Mouse (Mus musculus): Measurements from ENCODE around the gene Fxyd3. TPM values are rescaled to one million over a fixed set of nuclear protein-coding genes. Genes with fewer than 3 reads are reported as not detected.

The Fxyd3 gene
- polyA plus RNA-seq, 1 experiment from 2014 or later = 0.66 TPM

DNA sequence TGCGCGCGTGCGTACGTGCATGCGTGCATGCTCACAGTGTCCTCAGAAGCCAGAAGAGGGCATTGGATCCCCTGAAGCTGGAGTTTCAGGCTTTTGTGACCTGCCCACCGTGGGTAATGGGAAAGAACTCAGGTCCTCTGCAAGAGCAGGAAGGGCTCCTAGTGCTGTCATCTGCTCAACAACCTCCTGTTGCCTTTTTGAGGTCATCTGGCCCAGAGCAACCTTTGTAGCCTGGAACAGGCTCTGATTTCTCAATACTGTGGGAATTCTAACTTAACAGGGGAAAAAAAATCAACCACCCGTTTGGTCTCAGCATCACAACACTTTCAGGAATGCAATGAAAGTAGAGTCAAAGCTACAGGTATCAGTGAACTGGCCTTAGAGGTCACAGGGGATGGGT, 3.2 kb upstream of the Fxyd3 start:
- Histone ChIP-seq H3K27me3 (ENCODE audit: control insufficient read depth, insufficient read depth, low read length) (no peaks in the 10 kb centered on the region), H3K27ac (no peak overlapping the region), H3K9ac (no peak overlapping the region), H3K4me3 (replicated peaks; ENCODE audit: low read length) (no peak overlapping the region), H3K4me1 (replicated peaks; ENCODE audit: control insufficient read depth, insufficient read depth, low read length) (0 out of 2 replicates have a peak, but pooled peaks cover 4% of the 10 kb centered on the region), H3K4me2 (replicated peaks) (no peak overlapping the region), H3K36me3 (replicated peaks; ENCODE audit: control insufficient read depth, insufficient read depth) (no peaks in the 10 kb centered on the region), H3K9me3 (ENCODE audit: control insufficient read depth, low read length) (no peaks in the 10 kb centered on the region)
- no peak for DNase-seq (ENCODE audit: low spot score)
- 91% methylated on average over 8 of the region's 8 CpGs for WGBS
- ATAC-seq (ENCODE audit: low FRiP score) = no peak

GRCm38 (mm10) chr7:31077885-31078445, 1.5 kb upstream of the Fxyd3 start:
- WGBS = 48% methylated on average over 5 of the region's 5 CpGs
- H3K36me3 ChIP-seq (replicated peaks; ENCODE audit: control insufficient read depth, insufficient read depth) = no peaks in the 10 kb centered on the region
- H3K9me3 ChIP-seq (ENCODE audit: control insufficient read depth, low read length) = no peaks in the 10 kb centered on the region
- no peak overlapping the region for H3K27ac ChIP-seq
- H3K9ac ChIP-seq = no peak overlapping the region
- no peak overlapping the region for H3K4me3 ChIP-seq (replicated peaks; ENCODE audit: low read length)
- DNase-seq (ENCODE audit: low spot score) (peak; percentile 75), ATAC-seq (ENCODE audit: low FRiP score) (0 out of 2 replicates have a peak, but pooled peaks have one; percentile 32)
- H3K4me2 ChIP-seq (replicated peaks) = no peak overlapping the region
- no peaks in the 10 kb centered on the region for H3K27me3 ChIP-seq (ENCODE audit: control insufficient read depth, insufficient read depth, low read length)
- H3K4me1 ChIP-seq (replicated peaks; ENCODE audit: control insufficient read depth, insufficient read depth, low read length) = 0 out of 2 replicates have a peak, but pooled peaks cover 1% of the 10 kb centered on the region

GRCm38 (mm10) chr7:31077470-31077869, 966 bp upstream of the Fxyd3 start:
- DNase-seq (ENCODE audit: low spot score) = no peak
- no peaks in the 10 kb centered on the region for H3K36me3 ChIP-seq (replicated peaks; ENCODE audit: control insufficient read depth, insufficient read depth)
- no peaks in the 10 kb centered on the region for H3K9me3 ChIP-seq (ENCODE audit: control insufficient read depth, low read length)
- no peaks in the 10 kb centered on the region for H3K4me1 ChIP-seq (replicated peaks; ENCODE audit: control insufficient read depth, insufficient read depth, low read length)
- no peaks in the 10 kb centered on the region for H3K27me3 ChIP-seq (ENCODE audit: control insufficient read depth, insufficient read depth, low read length)
- H3K4me3 ChIP-seq (replicated peaks; ENCODE audit: low read length) = no peak overlapping the region
- peak; percentile 55; the same call in 1 of the 2 replicates for ATAC-seq (ENCODE audit: low FRiP score)
- H3K4me2 ChIP-seq (replicated peaks) = no peak overlapping the region
- H3K27ac ChIP-seq = no peak overlapping the region
- 49% methylated on average over 6 of the region's 6 CpGs for WGBS
- H3K9ac ChIP-seq = no peak overlapping the region

DNA sequence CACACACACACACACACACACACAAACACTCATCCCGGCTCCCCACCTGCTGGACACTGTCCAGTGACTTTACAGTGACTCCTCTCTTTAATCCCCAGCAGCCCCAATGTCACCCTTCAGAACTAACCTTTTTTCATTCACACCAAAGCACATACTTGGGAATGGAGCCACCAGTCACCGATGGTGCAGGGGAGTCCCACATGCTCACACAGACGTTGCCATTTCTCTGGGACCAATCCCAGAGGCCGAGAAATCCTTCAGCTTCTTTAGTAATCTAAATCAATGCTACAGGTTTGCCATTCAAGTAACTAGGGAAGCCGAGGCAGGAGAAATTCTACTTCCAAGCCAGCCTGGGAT, 1.8 kb downstream of the Fxyd3 start:
- Histone ChIP-seq H3K36me3 (replicated peaks; ENCODE audit: control insufficient read depth, insufficient read depth) (no peaks in the 10 kb centered on the region), H3K9ac (no peak overlapping the region), H3K27ac (no peak overlapping the region), H3K9me3 (ENCODE audit: control insufficient read depth, low read length) (no peaks in the 10 kb centered on the region), H3K4me2 (replicated peaks) (no peak overlapping the region), H3K4me1 (replicated peaks; ENCODE audit: control insufficient read depth, insufficient read depth, low read length) (no peaks in the 10 kb centered on the region), H3K4me3 (replicated peaks; ENCODE audit: low read length) (no peak overlapping the region), H3K27me3 (ENCODE audit: control insufficient read depth, insufficient read depth, low read length) (no peaks in the 10 kb centered on the region)
- DNase-seq (ENCODE audit: low spot score) (no peak), ATAC-seq (ENCODE audit: low FRiP score) (no peak)
- 75% methylated on average over 5 of the region's 5 CpGs for WGBS

DNA sequence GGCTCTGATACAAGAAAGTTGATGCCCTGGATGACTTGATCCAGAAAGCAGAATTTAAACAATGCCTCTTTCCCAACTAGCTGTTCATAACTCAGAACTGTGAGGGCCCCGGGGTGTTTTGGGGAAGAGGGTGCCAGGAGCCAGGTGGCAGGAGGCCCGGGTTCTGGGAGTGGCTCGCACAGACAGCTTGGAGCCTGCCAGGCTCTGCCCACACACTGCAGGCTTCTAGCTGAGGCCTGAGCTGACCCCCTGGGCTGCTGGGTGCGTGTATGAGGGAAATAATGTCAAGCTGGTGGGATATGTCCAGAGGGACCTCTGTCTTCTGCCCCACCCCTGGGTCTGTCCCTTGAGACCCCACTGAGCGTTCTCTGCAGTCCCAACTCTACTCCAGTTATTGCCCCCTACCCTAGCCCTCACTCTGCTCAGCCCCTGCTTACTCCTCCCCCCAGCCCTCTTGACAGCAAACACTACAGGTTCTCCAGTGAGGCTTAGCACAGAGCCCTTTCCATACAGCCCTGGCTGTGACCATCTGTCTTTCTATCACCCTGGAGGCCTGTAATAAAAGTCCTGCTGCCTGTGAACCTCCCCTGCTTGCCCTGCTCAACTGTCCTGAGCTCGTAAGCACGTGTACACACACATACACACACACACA, 2.3 kb downstream of the Fxyd3 start:
- no peak overlapping the region for H3K27ac ChIP-seq
- 57% methylated on average over 7 of the region's 7 CpGs for WGBS
- ATAC-seq (ENCODE audit: low FRiP score) = no peak
- H3K4me1 ChIP-seq (replicated peaks; ENCODE audit: control insufficient read depth, insufficient read depth, low read length) = no peaks in the 10 kb centered on the region
- no peak for DNase-seq (ENCODE audit: low spot score)
- H3K27me3 ChIP-seq (ENCODE audit: control insufficient read depth, insufficient read depth, low read length) = no peaks in the 10 kb centered on the region
- H3K4me3 ChIP-seq (replicated peaks; ENCODE audit: low read length) = no peak overlapping the region
- H3K9me3 ChIP-seq (ENCODE audit: control insufficient read depth, low read length) = no peaks in the 10 kb centered on the region
- no peaks in the 10 kb centered on the region for H3K36me3 ChIP-seq (replicated peaks; ENCODE audit: control insufficient read depth, insufficient read depth)
- no peak overlapping the region for H3K9ac ChIP-seq
- no peak overlapping the region for H3K4me2 ChIP-seq (replicated peaks)

DNA sequence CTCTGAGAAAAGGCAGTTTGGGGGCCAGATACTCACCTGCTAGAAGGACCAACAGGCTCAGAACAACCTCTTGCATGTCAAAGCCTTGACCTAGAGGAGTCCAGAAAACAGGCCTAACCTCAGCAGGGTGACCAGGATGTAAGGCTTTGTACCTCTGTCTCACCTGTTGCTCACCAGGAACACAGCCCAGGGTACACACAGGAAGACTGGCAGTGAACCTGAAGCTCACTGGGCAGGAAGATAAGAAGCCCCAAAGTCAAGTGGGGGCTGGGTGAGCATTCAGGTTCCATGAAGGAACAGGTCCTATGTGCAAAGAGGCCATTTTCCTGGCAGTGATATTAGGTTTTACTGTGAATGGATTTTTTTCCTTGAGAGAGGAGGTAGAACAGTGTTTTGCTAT, 3.0 kb downstream of the Fxyd3 start:
- Histone ChIP-seq H3K9me3 (ENCODE audit: control insufficient read depth, low read length) (no peaks in the 10 kb centered on the region), H3K4me1 (replicated peaks; ENCODE audit: control insufficient read depth, insufficient read depth, low read length) (no peaks in the 10 kb centered on the region), H3K9ac (no peak overlapping the region), H3K4me3 (replicated peaks; ENCODE audit: low read length) (no peak overlapping the region), H3K4me2 (replicated peaks) (no peak overlapping the region), H3K36me3 (replicated peaks; ENCODE audit: control insufficient read depth, insufficient read depth) (no peaks in the 10 kb centered on the region), H3K27ac (no peak overlapping the region), H3K27me3 (ENCODE audit: control insufficient read depth, insufficient read depth, low read length) (no peaks in the 10 kb centered on the region)
- no peak for ATAC-seq (ENCODE audit: low FRiP score)
- no peak for DNase-seq (ENCODE audit: low spot score)

DNA sequence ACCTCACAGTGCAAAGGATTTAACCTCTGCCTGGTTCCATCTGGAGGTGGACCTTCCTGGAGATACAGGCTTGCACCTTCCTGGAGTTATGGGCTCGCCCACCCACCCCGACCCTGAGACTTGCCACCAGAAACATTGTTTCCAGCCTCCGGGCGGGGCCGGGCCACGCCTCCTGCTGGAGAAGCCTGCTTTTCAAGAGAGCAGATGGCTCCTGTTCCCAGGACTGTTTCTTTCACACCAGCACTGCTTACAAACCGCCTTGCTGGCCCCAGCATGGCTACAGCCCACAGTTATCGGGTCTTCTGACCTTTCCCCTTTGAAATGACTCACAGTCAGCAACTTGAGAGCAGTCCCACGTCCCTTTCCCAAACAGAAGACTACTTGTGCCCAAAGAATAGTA, 4.2 kb downstream of the Fxyd3 start:
- no peak for DNase-seq (ENCODE audit: low spot score)
- no peaks in the 10 kb centered on the region for H3K9me3 ChIP-seq (ENCODE audit: control insufficient read depth, low read length)
- H3K4me3 ChIP-seq (replicated peaks; ENCODE audit: low read length) = no peak overlapping the region
- H3K27ac ChIP-seq = no peak overlapping the region
- H3K4me2 ChIP-seq (replicated peaks) = no peak overlapping the region
- H3K9ac ChIP-seq = no peak overlapping the region
- WGBS = 46% methylated on average over 9 of the region's 9 CpGs
- H3K36me3 ChIP-seq (replicated peaks; ENCODE audit: control insufficient read depth, insufficient read depth) = no peaks in the 10 kb centered on the region
- H3K27me3 ChIP-seq (ENCODE audit: control insufficient read depth, insufficient read depth, low read length) = no peaks in the 10 kb centered on the region
- no peak for ATAC-seq (ENCODE audit: low FRiP score)
- no peaks in the 10 kb centered on the region for H3K4me1 ChIP-seq (replicated peaks; ENCODE audit: control insufficient read depth, insufficient read depth, low read length)

- H3K4me2 ChIP-seq (replicated peaks) = no peak overlapping the region
- H3K27ac ChIP-seq = no peak overlapping the region
- no peak overlapping the region for H3K4me3 ChIP-seq (replicated peaks; ENCODE audit: low read length)
- 78% methylated on average over 6 of the region's 6 CpGs for WGBS
- H3K9me3 ChIP-seq (ENCODE audit: control insufficient read depth, low read length) = no peaks in the 10 kb centered on the region
- ATAC-seq (ENCODE audit: low FRiP score) (no peak), DNase-seq (ENCODE audit: low spot score) (no peak)
- H3K36me3 ChIP-seq (replicated peaks; ENCODE audit: control insufficient read depth, insufficient read depth) = no peaks in the 10 kb centered on the region
- H3K9ac ChIP-seq = no peak overlapping the region
- no peaks in the 10 kb centered on the region for H3K27me3 ChIP-seq (ENCODE audit: control insufficient read depth, insufficient read depth, low read length)
- H3K4me1 ChIP-seq (replicated peaks; ENCODE audit: control insufficient read depth, insufficient read depth, low read length) = no peaks in the 10 kb centered on the region
Observed at GRCm38 (mm10) chr7:31070324-31070723, 6.2 kb downstream of the Fxyd3 start.

- H3K27me3 ChIP-seq (ENCODE audit: control insufficient read depth, insufficient read depth, low read length) = no peaks in the 10 kb centered on the region
- H3K4me2 ChIP-seq (replicated peaks) = no peak overlapping the region
- H3K27ac ChIP-seq = no peak overlapping the region
- no peaks in the 10 kb centered on the region for H3K36me3 ChIP-seq (replicated peaks; ENCODE audit: control insufficient read depth, insufficient read depth)
- no peak overlapping the region for H3K4me3 ChIP-seq (replicated peaks; ENCODE audit: low read length)
- no peak overlapping the region for H3K9ac ChIP-seq
- 87% methylated on average over 14 of the region's 14 CpGs for WGBS
- no peak for ATAC-seq (ENCODE audit: low FRiP score)
- DNase-seq (ENCODE audit: low spot score) = no peak
- H3K9me3 ChIP-seq (ENCODE audit: control insufficient read depth, low read length) = no peaks in the 10 kb centered on the region
- H3K4me1 ChIP-seq (replicated peaks; ENCODE audit: control insufficient read depth, insufficient read depth, low read length) = no peaks in the 10 kb centered on the region
Observed at GRCm38 (mm10) chr7:31069491-31069890, 7.0 kb downstream of the Fxyd3 start.

DNA sequence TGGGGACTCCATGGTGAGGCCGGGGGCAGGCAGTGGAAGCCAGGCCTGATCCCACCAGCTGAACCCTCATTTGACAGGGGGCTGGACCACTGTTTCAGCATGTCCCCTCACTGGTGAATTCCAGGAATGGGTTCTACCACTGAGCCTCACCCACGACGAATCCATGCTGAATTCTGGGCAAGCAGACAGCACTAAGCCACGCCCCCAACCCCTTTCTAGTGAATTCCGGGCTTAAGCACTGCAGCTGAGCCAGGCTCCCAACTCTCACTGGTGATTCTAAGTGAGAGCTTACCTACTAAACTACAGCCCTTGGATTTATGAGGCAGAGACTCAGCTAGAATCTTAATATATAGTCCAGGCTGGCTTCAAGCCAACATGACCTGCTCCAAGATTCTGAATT, 8.7 kb downstream of the Fxyd3 start:
- WGBS = 45% methylated on average over 5 of the region's 5 CpGs
- DNase-seq (ENCODE audit: low spot score) = no peak

More for the DNA sequence above, 8.7 kb downstream of the Fxyd3 start:
- Histone ChIP-seq H3K4me3 (replicated peaks; ENCODE audit: low read length) (no peak overlapping the region), H3K4me2 (replicated peaks) (no peak overlapping the region), H3K27me3 (ENCODE audit: control insufficient read depth, insufficient read depth, low read length) (no peaks in the 10 kb centered on the region), H3K36me3 (replicated peaks; ENCODE audit: control insufficient read depth, insufficient read depth) (no peaks in the 10 kb centered on the region), H3K4me1 (replicated peaks; ENCODE audit: control insufficient read depth, insufficient read depth, low read length) (no peaks in the 10 kb centered on the region), H3K9ac (no peak overlapping the region), H3K27ac (no peak overlapping the region), H3K9me3 (ENCODE audit: control insufficient read depth, low read length) (no peaks in the 10 kb centered on the region)
- no peak for ATAC-seq (ENCODE audit: low FRiP score)

All from hindbrain, embryonic 14.5 days (tissue).